Mouse (Mus musculus): ENCODE measurements around the gene Naa50.

GRCm38 (mm10) chr16:44139536-44140185 lies at the start of gene Naa50, which contains the start of gene Atp6v1a:
- TF ChIP-seq CTCF (IDR thresholded peaks at IDR 0.05; ENCODE audit: control insufficient read depth, insufficient read depth, insufficient replicate concordance, low read depth, low read length) (no peak), POLR2A (IDR thresholded peaks at IDR 0.05; ENCODE audit: control insufficient read depth, low read depth, low read length) (peak; percentile 83)
